Mouse (Mus musculus): ENCODE results near the gene Spryd7. TPM values are rescaled to one million over a fixed set of nuclear protein-coding genes. Genes with fewer than 3 reads are reported as not detected.

Gene Spryd7
- 17.8 TPM for polyA plus RNA-seq (2017; shearing (Covaris generic))

DNA sequence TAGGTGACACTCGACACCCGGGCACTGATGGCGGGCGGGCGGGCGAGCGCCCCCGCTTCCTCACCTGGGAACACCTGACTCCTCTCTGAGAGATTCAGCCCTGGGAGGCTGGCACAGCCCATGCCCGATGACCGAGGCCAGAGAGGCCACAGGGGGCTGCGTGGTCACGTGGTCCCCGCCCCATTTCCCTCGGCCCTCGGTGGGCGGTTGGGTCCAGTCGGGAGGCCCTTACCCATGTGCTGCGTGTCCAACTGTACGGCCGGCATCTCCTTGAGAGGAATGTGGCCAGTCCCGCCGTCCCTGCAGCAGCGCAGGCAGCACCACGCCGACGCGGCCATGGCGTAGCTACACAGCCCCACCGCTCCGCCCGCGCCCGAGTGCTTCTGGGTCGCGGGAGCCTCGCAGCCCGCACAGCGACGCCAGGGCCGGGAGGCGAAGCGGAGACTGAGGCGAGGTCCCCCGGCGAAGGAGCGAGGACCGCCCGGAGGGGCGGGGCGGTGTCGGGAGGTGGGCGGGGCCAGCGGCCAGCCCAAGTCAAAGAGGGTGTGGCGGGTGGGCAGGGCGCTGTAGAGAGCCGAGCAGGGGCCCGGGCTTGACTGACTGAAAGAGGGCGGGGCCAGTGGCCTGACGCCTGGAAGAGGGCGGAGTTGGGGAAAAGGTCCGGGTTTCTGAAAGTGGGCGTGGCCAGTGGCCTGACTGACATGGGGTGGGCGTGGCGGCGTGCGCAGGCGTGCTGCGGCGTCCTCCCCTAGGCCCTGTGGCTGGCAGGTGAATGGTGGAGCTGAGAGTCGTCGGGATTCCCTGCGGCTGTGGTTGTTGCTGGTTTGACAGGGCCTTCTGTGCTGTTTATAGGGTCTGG, at the start of gene Spryd7:
Gene Spryd7, minus strand, starts transcription at position 598 of the 859 bp plus-strand sequence.

DNA sequence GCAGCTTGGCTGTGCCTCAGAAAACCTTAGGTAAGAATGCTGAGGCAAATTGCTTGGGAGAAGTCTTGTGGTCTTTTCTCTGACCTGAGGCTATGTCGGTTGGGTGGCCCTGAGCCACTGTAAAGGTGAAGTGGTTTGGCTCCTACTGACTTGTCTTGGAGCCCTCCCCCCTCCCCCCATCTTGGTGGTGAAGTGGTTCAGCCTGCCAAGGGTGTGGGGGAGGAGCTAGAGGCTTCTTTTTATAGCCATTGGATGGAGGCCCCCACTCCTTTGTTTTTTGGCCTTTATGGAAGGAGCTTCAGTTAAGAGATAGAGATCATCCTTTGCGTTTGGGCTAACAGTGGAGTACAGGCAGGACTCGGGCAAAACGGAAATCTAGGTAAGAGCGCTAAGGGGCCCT, 41.3 kb upstream of the Spryd7 start, which contains the start of gene Trim13:
Gene Trim13, plus strand, starts transcription at position 280 of the 400 bp plus-strand sequence.

Other genes with a start within 250 kb of the Spryd7 start
- not detected for gene Arl11, start 247.1 kb downstream of the Spryd7 start, polyA plus RNA-seq (2017; shearing (Covaris generic))
- gene Ebpl, start 196.4 kb downstream of the Spryd7 start, polyA plus RNA-seq (2017; shearing (Covaris generic)): 9.3 TPM
- gene Kpna3, start 117.0 kb downstream of the Spryd7 start, polyA plus RNA-seq (2017; shearing (Covaris generic)): 35.9 TPM
- 9.6 TPM for gene Trim13, start 41.4 kb upstream of the Spryd7 start, polyA plus RNA-seq (2017; shearing (Covaris generic))
- 0.42 TPM for gene Kcnrg, start 50.6 kb upstream of the Spryd7 start, polyA plus RNA-seq (2017; shearing (Covaris generic))